Mouse (Mus musculus) stomach, embryonic 16.5 days (tissue): ENCODE data around the gene Msi2. TPM values are rescaled to one million over a fixed set of nuclear protein-coding genes. Genes with fewer than 3 reads are reported as not detected.
A peak's percentile ranks its signal among the peaks of the same experiment; 100 is the strongest.

ENCODE experiments used
- ATAC-seq: fragments of 200-750 bp; cut with Nextera tagmentation; 2 replicates; pipeline ENCODE4 v1.8.0; 2017; ENCODE audit warnings: moderate number of reproducible peaks, moderate TSS enrichment; ENCODE audit not compliant: insufficient read depth, low FRiP score
- H3K27ac ChIP-seq: fragments of 300-500 bp; sonication (generic); 2 replicates; pipeline ENCODE4 v1.5.1; 2014; ENCODE audit warnings: low read length
- H3K27me3 ChIP-seq: fragments of 300-500 bp; sonication (generic); 2 replicates; pipeline ENCODE4 v1.6.1; 2014; ENCODE audit warnings: low read length, control low read depth, mixed read lengths; ENCODE audit not compliant: control insufficient read depth, insufficient read depth
- H3K36me3 ChIP-seq: fragments of 300-500 bp; sonication (generic); 2 replicates; pipeline ENCODE4 v1.6.1; 2014; ENCODE audit warnings: low read length; ENCODE audit not compliant: control insufficient read depth, insufficient read depth
- H3K4me1 ChIP-seq: fragments of 300-500 bp; sonication (generic); 2 replicates; pipeline ENCODE4 v1.6.1; 2014; ENCODE audit warnings: low read length, control low read depth, mixed read lengths; ENCODE audit not compliant: control insufficient read depth, insufficient read depth
- H3K4me2 ChIP-seq: fragments of 300-500 bp; sonication (generic); 2 replicates; pipeline ENCODE4 v1.6.1; 2014; ENCODE audit warnings: low read depth, low read length, mixed read lengths
- H3K4me3 ChIP-seq: fragments of 300-500 bp; sonication (generic); replicated peaks from 2 replicates; pipeline ENCODE4 v1.5.1; 2014; ENCODE audit warnings: mild to moderate bottlenecking, low read length
- H3K9ac ChIP-seq: fragments of 300-500 bp; sonication (generic); 2 replicates; pipeline ENCODE4 v1.6.1; 2014; ENCODE audit warnings: low read length
- H3K9me3 ChIP-seq: fragments of 300-500 bp; sonication (generic); replicated peaks from 2 replicates; pipeline ENCODE4 v1.6.1; 2016; ENCODE audit warnings: low read length, control low read depth; ENCODE audit not compliant: control insufficient read depth
- WGBS: fragments of 180-500 bp; shearing (Covaris S2); extraction: QIAGEN DNeasy Blood & Tissue Kit; methylation state at CpG from one replicate; pipeline ENCODE4 v1.1.7; 2014; 5-methylcytosine and 5-hydroxymethylcytosine counted together
- polyA plus RNA-seq: library from polyadenylated mRNA; unstranded; fragments of >200 nt; fragmentation: Nextera tagmentation; extraction: Ambion mirVana; gene quantifications from 2 replicates; pipeline ENCODE4 v1.2.1, GENCODE M21; 2015

The Msi2 gene
- polyA plus RNA-seq, 1 experiment from 2014 or later = 11.7 TPM

- no peaks in the 10 kb centered on the region; the same call in 1 of the 2 replicates for H3K4me1 ChIP-seq
- H3K36me3 ChIP-seq = no peaks in the 10 kb centered on the region
- WGBS = 88% methylated on average over 13 of the region's 13 CpGs
- no peak overlapping the region for H3K9ac ChIP-seq
- H3K4me2 ChIP-seq = no peak overlapping the region
- ATAC-seq = no peak
- no peaks in the 10 kb centered on the region for H3K9me3 ChIP-seq
- no peaks in the 10 kb centered on the region for H3K27me3 ChIP-seq
- no peak overlapping the region for H3K27ac ChIP-seq
- H3K4me3 ChIP-seq = no peak overlapping the region
Observed at GRCm38 (mm10) chr11:88488175-88488940, 230.0 kb downstream of the Msi2 start.

- no peak overlapping the region for H3K9ac ChIP-seq
- no peak overlapping the region for H3K27ac ChIP-seq
- no peaks in the 10 kb centered on the region for H3K27me3 ChIP-seq
- peaks cover 10% of the 10 kb centered on the region for H3K4me1 ChIP-seq
- no peak overlapping the region for H3K4me3 ChIP-seq
- H3K4me2 ChIP-seq = no peak overlapping the region
- WGBS = 74% methylated on average over 1 of the region's 1 CpGs
- no peaks in the 10 kb centered on the region for H3K9me3 ChIP-seq
- 0 out of 2 replicates have a peak, but pooled peaks have one; percentile 27 for ATAC-seq
- no peaks in the 10 kb centered on the region for H3K36me3 ChIP-seq
Observed at GRCm38 (mm10) chr11:88485987-88486386, 232.3 kb downstream of the Msi2 start.

- no peak overlapping the region for H3K9ac ChIP-seq
- WGBS = 61% methylated on average over 4 of the region's 4 CpGs
- no peak overlapping the region for H3K4me2 ChIP-seq
- H3K27me3 ChIP-seq = no peaks in the 10 kb centered on the region
- no peaks in the 10 kb centered on the region for H3K9me3 ChIP-seq
- H3K36me3 ChIP-seq = no peaks in the 10 kb centered on the region
- no peak for ATAC-seq
- H3K27ac ChIP-seq = no peak overlapping the region
- peaks cover 15% of the 10 kb centered on the region for H3K4me1 ChIP-seq
- no peak overlapping the region for H3K4me3 ChIP-seq
Observed at GRCm38 (mm10) chr11:88485088-88485487, 233.2 kb downstream of the Msi2 start.

GRCm38 (mm10) chr11:88484047-88484446 lies 234.3 kb downstream of the Msi2 start:
- H3K27ac ChIP-seq = no peak overlapping the region
- no peaks in the 10 kb centered on the region for H3K36me3 ChIP-seq
- no peak overlapping the region for H3K9ac ChIP-seq
- H3K4me3 ChIP-seq = no peak overlapping the region
- H3K27me3 ChIP-seq = no peaks in the 10 kb centered on the region
- peaks cover 15% of the 10 kb centered on the region for H3K4me1 ChIP-seq
- H3K9me3 ChIP-seq = no peaks in the 10 kb centered on the region
- 94% methylated on average over 3 of the region's 3 CpGs for WGBS
- no peak for ATAC-seq
- no peak overlapping the region for H3K4me2 ChIP-seq

- no peaks in the 10 kb centered on the region for H3K36me3 ChIP-seq
- 61% methylated on average over 11 of the region's 11 CpGs for WGBS
- H3K4me2 ChIP-seq = no peak overlapping the region
- peaks cover 15% of the 10 kb centered on the region for H3K4me1 ChIP-seq
- ATAC-seq = no peak
- no peaks in the 10 kb centered on the region for H3K9me3 ChIP-seq
- H3K27me3 ChIP-seq = no peaks in the 10 kb centered on the region
- H3K27ac ChIP-seq = 0 out of 2 replicates have a peak overlapping the region, but pooled peaks have one; percentile 11
- no peak overlapping the region for H3K4me3 ChIP-seq
- H3K9ac ChIP-seq = no peak overlapping the region
Observed at GRCm38 (mm10) chr11:88482636-88483035, 235.7 kb downstream of the Msi2 start.

GRCm38 (mm10) chr11:88482236-88482635 lies 236.1 kb downstream of the Msi2 start:
- H3K4me2 ChIP-seq = no peak overlapping the region
- H3K27me3 ChIP-seq = no peaks in the 10 kb centered on the region
- H3K9me3 ChIP-seq = no peaks in the 10 kb centered on the region
- ATAC-seq = no peak
- no peaks in the 10 kb centered on the region for H3K36me3 ChIP-seq
- H3K9ac ChIP-seq = no peak overlapping the region
- H3K4me1 ChIP-seq = peaks cover 15% of the 10 kb centered on the region
- H3K4me3 ChIP-seq = no peak overlapping the region
- WGBS = 60% methylated on average over 6 of the region's 6 CpGs
- H3K27ac ChIP-seq = 0 out of 2 replicates have a peak overlapping the region, but pooled peaks have one; percentile 11

GRCm38 (mm10) chr11:88481602-88482161 lies 236.6 kb downstream of the Msi2 start:
- Histone ChIP-seq H3K27me3 (no peaks in the 10 kb centered on the region), H3K9me3 (no peaks in the 10 kb centered on the region), H3K27ac (peak overlapping the region; percentile 85), H3K4me2 (peak overlapping the region; percentile 27; the same call in 1 of the 2 replicates), H3K4me3 (no peak overlapping the region), H3K4me1 (peaks cover 15% of the 10 kb centered on the region), H3K36me3 (no peaks in the 10 kb centered on the region), H3K9ac (peak overlapping the region; percentile 54)
- WGBS = 54% methylated on average over 7 of the region's 7 CpGs
- ATAC-seq = peak; percentile 88

GRCm38 (mm10) chr11:88481092-88481601 lies 237.2 kb downstream of the Msi2 start:
- no peaks in the 10 kb centered on the region for H3K9me3 ChIP-seq
- peak overlapping the region; percentile 27; the same call in 1 of the 2 replicates for H3K4me2 ChIP-seq
- peaks cover 15% of the 10 kb centered on the region for H3K4me1 ChIP-seq
- no peaks in the 10 kb centered on the region for H3K36me3 ChIP-seq
- H3K4me3 ChIP-seq = no peak overlapping the region
- peak overlapping the region; percentile 54 for H3K9ac ChIP-seq
- 52% methylated on average over 9 of the region's 9 CpGs for WGBS
- peak overlapping the region; percentile 85 for H3K27ac ChIP-seq
- H3K27me3 ChIP-seq = no peaks in the 10 kb centered on the region
- ATAC-seq = no peak

GRCm38 (mm10) chr11:88479498-88479897 lies 238.8 kb downstream of the Msi2 start:
- H3K4me3 ChIP-seq = no peak overlapping the region
- H3K4me1 ChIP-seq = peaks cover 15% of the 10 kb centered on the region
- no peak overlapping the region for H3K27ac ChIP-seq
- no peaks in the 10 kb centered on the region for H3K27me3 ChIP-seq
- WGBS = 79% methylated on average over 5 of the region's 5 CpGs
- no peak overlapping the region for H3K4me2 ChIP-seq
- no peaks in the 10 kb centered on the region for H3K36me3 ChIP-seq
- no peak overlapping the region for H3K9ac ChIP-seq
- ATAC-seq = no peak
- H3K9me3 ChIP-seq = no peaks in the 10 kb centered on the region
